Mouse (Mus musculus) limb, embryonic 11.5 days (tissue): ENCODE results near the gene Slc25a30. TPM values are rescaled to one million over a fixed set of nuclear protein-coding genes. Genes with fewer than 3 reads are reported as not detected.
A peak's percentile ranks its signal among the peaks of the same experiment; 100 is the strongest.

ENCODE experiments used
- ATAC-seq: fragments of 200-750 bp; cut with Nextera tagmentation; 2 replicates; pipeline ENCODE4 v1.8.0; 2017; ENCODE audit warnings: low read depth; ENCODE audit not compliant: insufficient number of reproducible peaks, low FRiP score, low TSS enrichment
- DNase-seq: peaks from one replicate; pipeline ENCODE4 v3.0.0-alpha.2; 2015; ENCODE audit warnings: low spot score
- H3K27ac ChIP-seq: fragments of 300-500 bp; sonication (generic); replicated peaks from 2 replicates; pipeline ENCODE4 v1.5.1; 2014; ENCODE audit warnings: low read depth, mild to moderate bottlenecking, low read length
- H3K27me3 ChIP-seq: fragments of 300-500 bp; sonication (generic); 2 replicates; pipeline ENCODE4 v1.6.1; 2014; ENCODE audit warnings: mild to moderate bottlenecking, low read length, mixed read lengths; ENCODE audit not compliant: control insufficient read depth, insufficient read depth
- H3K36me3 ChIP-seq: fragments of 300-500 bp; sonication (generic); 2 replicates; pipeline ENCODE4 v1.6.1; 2014; ENCODE audit warnings: mild to moderate bottlenecking, low read length, moderate library complexity, mixed read lengths; ENCODE audit not compliant: control insufficient read depth, insufficient read depth
- H3K4me1 ChIP-seq: fragments of 300-500 bp; sonication (generic); 2 replicates; pipeline ENCODE4 v1.6.1; 2014; ENCODE audit warnings: low read length, mixed read lengths; ENCODE audit not compliant: control insufficient read depth, insufficient read depth
- H3K4me2 ChIP-seq: fragments of 300-500 bp; sonication (generic); 2 replicates; pipeline ENCODE4 v1.6.1; 2014; ENCODE audit warnings: low read depth, mild to moderate bottlenecking, moderate library complexity; ENCODE audit not compliant: severe bottlenecking
- H3K4me3 ChIP-seq: fragments of 300-500 bp; sonication (generic); 2 replicates; pipeline ENCODE4 v1.5.1; 2014; ENCODE audit warnings: low read depth, low read length
- H3K9ac ChIP-seq: fragments of 300-500 bp; sonication (generic); 2 replicates; pipeline ENCODE4 v1.6.1; 2014; ENCODE audit warnings: mild to moderate bottlenecking, low read length
- H3K9me3 ChIP-seq: fragments of 300-500 bp; sonication (generic); 2 replicates; pipeline ENCODE4 v1.6.1; 2016; ENCODE audit warnings: low read length; ENCODE audit not compliant: control insufficient read depth
- WGBS: fragments of 180-500 bp; shearing (Covaris S2); extraction: QIAGEN DNeasy Blood & Tissue Kit; methylation state at CpG from one replicate; pipeline ENCODE4 v1.1.7; 2014; 5-methylcytosine and 5-hydroxymethylcytosine counted together
- polyA plus RNA-seq: library from polyadenylated mRNA; unstranded; fragments of >200 nt; fragmentation: Nextera tagmentation; extraction: Ambion mirVana; gene quantifications from 2 replicates; pipeline ENCODE4 v1.2.1, GENCODE M21; 2014

Slc25a30 gene
- polyA plus RNA-seq, 1 experiment from 2014 or later, result 6.3 TPM

DNA sequence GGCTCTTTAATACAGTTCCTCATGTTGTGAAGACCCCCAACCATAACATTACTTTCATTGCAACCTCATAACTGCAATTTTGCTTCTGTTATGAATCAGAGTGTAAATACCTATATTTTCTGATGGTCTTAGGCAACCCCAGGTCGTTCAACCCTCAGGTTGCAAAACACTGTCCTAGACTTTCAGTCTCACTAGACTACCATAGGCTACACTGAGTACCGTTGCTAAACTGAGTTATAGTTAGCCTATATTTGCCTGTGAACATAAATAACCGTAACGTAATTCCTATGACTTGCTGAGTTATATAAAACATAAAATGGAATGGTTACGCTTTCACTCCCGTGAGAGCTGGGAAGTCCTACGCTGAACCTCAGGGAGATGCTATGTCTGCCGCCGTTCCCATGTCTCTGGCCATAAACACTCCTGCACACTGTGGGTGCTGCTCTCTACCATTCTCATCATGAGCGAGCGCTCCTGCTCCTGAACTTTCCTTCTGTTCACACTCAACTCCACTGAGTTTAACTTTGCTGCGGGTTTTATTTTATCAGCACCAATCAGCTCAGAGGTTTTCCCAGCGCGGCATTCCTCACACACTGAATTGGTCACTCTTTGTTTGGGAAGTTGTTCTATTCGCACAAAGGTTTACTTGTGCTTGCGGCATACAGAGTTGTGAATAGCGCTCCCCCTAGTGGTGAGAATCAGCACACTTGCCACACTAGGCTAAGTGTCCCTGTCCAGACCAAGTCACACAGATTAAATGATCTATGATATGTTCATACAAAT is 19.2 kb downstream of the Slc25a30 start:
- peak; percentile 87 for DNase-seq
- 60% methylated on average over 17 of the region's 17 CpGs for WGBS
- no peaks in the 10 kb centered on the region for H3K9me3 ChIP-seq
- H3K4me1 ChIP-seq, result no peaks in the 10 kb centered on the region
- no peaks in the 10 kb centered on the region for H3K27me3 ChIP-seq
- peak; percentile 88 for ATAC-seq
- H3K4me3 ChIP-seq, result no peak overlapping the region
- no peak overlapping the region for H3K4me2 ChIP-seq
- peak overlapping the region; percentile 63; the same call in 1 of the 2 replicates for H3K27ac ChIP-seq
- H3K36me3 ChIP-seq, result no peaks in the 10 kb centered on the region; the same call in 1 of the 2 replicates
- H3K9ac ChIP-seq, result peak overlapping the region; percentile 32; the same call in 1 of the 2 replicates

DNA sequence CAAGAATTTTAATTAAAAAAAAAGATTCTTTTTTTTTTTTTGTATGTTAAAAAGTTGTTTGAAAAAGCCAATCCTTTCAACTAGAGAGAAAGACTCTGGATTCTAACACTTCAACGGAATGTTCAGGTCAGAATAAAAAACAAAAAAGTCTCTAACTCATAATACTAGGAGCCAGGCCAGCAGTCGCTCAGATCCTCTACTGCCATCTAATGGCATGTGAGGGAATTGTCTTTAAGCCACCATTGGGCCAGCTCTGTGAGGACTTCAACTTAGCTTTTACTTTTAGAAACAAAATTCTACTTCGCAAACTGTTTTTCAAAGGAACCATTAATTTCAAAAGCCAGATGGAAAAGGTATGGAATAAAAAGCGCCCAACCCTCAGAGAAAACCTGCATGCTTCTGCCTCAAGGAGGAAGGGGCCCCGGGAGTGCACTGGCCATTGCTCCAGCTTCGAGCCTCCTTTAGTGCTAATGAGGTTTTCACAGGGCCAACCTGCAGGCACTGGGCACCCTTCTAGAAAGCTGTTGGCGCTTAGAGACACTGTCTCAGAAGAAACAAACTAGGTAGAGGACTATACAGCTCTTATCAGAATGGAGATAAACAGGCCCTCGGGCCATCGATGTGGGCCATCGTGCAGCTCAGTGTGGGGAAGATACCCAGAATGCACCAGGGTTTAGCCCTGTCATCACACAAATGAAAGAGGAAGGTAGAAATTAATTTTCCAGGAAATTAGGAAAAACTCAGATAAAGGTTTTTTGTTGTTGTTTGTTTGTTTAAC is 25.6 kb downstream of the Slc25a30 start:
- Histone ChIP-seq H3K27ac (no peak overlapping the region), H3K4me2 (no peak overlapping the region), H3K9ac (no peak overlapping the region), H3K9me3 (no peaks in the 10 kb centered on the region), H3K4me1 (no peaks in the 10 kb centered on the region), H3K36me3 (no peaks in the 10 kb centered on the region; the same call in 1 of the 2 replicates), H3K4me3 (no peak overlapping the region), H3K27me3 (no peaks in the 10 kb centered on the region)
- no peak for ATAC-seq
- DNase-seq, result peak; percentile 56
- WGBS, result 67% methylated on average over 10 of the region's 10 CpGs

DNA sequence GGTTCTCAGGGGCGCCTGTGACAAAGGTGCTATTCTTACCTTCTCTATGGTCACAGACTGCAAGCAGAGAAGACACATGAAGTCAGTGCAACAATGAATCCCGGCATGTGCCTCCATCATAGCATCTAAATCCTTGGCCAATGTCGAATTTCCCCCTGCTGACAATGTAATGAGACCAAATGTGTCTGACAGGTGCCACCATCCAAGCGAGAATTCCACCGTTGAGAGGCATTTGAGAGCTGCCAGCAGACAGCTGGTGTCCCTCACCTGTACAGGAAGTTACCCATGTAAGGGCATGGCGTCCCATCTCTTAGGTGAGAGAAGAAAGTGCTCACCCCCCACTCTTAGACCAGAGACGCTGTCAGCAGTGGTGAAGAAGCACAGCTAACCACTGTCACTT is 28.4 kb downstream of the Slc25a30 start:
- no peaks in the 10 kb centered on the region for H3K36me3 ChIP-seq
- no peaks in the 10 kb centered on the region for H3K27me3 ChIP-seq
- 72% methylated on average over 7 of the region's 7 CpGs for WGBS
- no peak overlapping the region for H3K9ac ChIP-seq
- DNase-seq, result no peak
- H3K4me3 ChIP-seq, result no peak overlapping the region
- H3K4me1 ChIP-seq, result no peaks in the 10 kb centered on the region
- no peak for ATAC-seq
- H3K9me3 ChIP-seq, result no peaks in the 10 kb centered on the region
- no peak overlapping the region for H3K27ac ChIP-seq
- H3K4me2 ChIP-seq, result no peak overlapping the region

DNA sequence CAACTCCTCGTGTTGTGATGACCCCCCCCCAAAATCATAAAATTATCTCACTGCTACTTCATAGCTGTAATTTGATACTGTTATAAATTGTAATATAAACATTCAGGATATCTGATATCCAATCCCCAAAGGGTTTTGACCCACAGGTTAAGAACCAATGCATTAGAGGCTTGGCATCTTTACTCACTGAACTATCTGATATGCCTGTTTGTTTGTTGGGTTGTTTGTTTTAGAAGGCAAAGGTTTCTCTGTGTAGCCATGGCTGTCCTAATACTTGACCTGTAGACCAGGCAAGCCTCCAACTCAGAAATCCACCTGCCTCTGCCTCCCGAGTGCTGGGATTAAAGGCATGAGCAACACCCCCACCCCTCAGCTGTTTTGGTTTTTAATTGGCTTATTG is 29.0 kb downstream of the Slc25a30 start:
- no peaks in the 10 kb centered on the region for H3K9me3 ChIP-seq

GRCm38 (mm10) chr14:75756971-75757370 is 29.9 kb downstream of the Slc25a30 start:
- no peak overlapping the region for H3K4me2 ChIP-seq
- WGBS, result 83% methylated on average over 6 of the region's 6 CpGs
- no peaks in the 10 kb centered on the region for H3K9me3 ChIP-seq
- no peaks in the 10 kb centered on the region for H3K36me3 ChIP-seq
- 0 out of 2 replicates have a peak, but pooled peaks cover 3% of the 10 kb centered on the region for H3K4me1 ChIP-seq
- H3K27ac ChIP-seq, result no peak overlapping the region
- ATAC-seq (no peak), DNase-seq (no peak)
- no peak overlapping the region for H3K9ac ChIP-seq
- no peak overlapping the region for H3K4me3 ChIP-seq
- no peaks in the 10 kb centered on the region for H3K27me3 ChIP-seq

More for the DNA sequence above, 29.0 kb downstream of the Slc25a30 start:
- Histone ChIP-seq H3K4me2 (no peak overlapping the region), H3K9ac (no peak overlapping the region), H3K27ac (no peak overlapping the region), H3K4me3 (no peak overlapping the region), H3K27me3 (no peaks in the 10 kb centered on the region), H3K4me1 (no peaks in the 10 kb centered on the region), H3K36me3 (no peaks in the 10 kb centered on the region)
- 72% methylated on average over 2 of the region's 2 CpGs for WGBS
- ATAC-seq, result no peak
- DNase-seq, result no peak

DNA sequence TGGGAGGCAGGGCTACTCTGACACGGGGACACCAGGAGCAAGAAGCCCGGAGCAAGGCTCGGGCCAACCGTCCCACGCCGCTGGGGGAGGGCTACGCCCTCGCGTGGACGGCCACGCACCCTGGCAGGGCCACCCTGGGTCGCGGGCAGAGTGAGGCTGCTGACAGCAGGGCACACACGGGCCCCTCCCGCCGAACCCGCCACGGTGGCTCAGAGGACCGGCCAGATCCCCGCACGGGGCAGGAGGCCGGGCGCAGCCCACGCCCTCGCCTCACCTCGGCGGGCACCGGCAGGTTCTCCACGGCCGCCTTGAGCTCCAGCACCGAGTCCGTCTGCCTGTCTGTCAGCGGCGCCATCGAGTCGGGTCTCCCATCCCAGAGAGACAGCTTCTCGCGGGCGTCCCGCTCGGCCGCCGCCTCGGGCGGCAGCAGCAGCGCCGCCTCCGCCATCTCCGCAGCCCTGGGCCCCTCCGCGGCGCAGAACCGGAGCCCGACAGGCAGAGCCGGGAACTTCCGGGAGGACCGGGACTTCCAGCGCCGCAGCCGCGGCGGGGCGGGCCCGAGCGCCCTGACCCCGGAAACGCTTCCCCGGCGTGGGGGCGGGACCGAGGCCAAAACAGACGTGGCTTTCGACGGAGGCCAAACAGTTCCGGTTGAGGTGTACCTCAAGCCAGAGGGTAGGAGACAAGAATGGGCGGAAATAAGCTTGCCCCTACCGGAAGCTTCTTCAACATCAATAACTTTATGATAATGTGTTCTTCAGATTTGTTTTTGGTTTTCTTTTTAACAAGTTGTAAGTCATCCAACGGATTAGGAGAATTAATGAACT is 32.6 kb downstream of the Slc25a30 start, which contains the start of gene Cog3:
Gene Cog3 (minus strand): TSS at position 527 of the 827 bp plus-strand sequence.
- peak; percentile 95 for ATAC-seq
- H3K9me3 ChIP-seq, result no peaks in the 10 kb centered on the region
- H3K9ac ChIP-seq, result peak within 1 kb of the TSS; percentile 77
- DNase-seq, result peak; percentile 95
- H3K27me3 ChIP-seq, result no peaks in the 10 kb centered on the region
- peak within 1 kb of the TSS; percentile 79 for H3K4me2 ChIP-seq
- peak within 1 kb of the TSS; percentile 75 for H3K4me3 ChIP-seq
- WGBS, result under 1% methylated on average over 78 of the region's 78 CpGs
- H3K4me1 ChIP-seq, result 0 out of 2 replicates have a peak, but pooled peaks cover 3% of the 10 kb centered on the region
- H3K36me3 ChIP-seq, result no peaks in the 10 kb centered on the region
- peak within 1 kb of the TSS; percentile 72 for H3K27ac ChIP-seq

- WGBS, result 50% methylated on average over 8 of the region's 8 CpGs
- H3K4me1 ChIP-seq, result 0 out of 2 replicates have a peak, but pooled peaks cover 3% of the 10 kb centered on the region
Observed at GRCm38 (mm10) chr14:75753206-75753605, 33.6 kb downstream of the Slc25a30 start.

GRCm38 (mm10) chr14:75751040-75751439 is 35.8 kb downstream of the Slc25a30 start:
- no peaks in the 10 kb centered on the region for H3K9me3 ChIP-seq
- H3K27me3 ChIP-seq, result no peaks in the 10 kb centered on the region
- no peaks in the 10 kb centered on the region for H3K36me3 ChIP-seq
- H3K4me1 ChIP-seq, result 0 out of 2 replicates have a peak, but pooled peaks cover 3% of the 10 kb centered on the region
- WGBS, result 89% methylated on average over 4 of the region's 4 CpGs
- H3K4me3 ChIP-seq, result no peak overlapping the region
- no peak overlapping the region for H3K4me2 ChIP-seq
- H3K9ac ChIP-seq, result no peak overlapping the region
- ATAC-seq (no peak), DNase-seq (no peak)
- H3K27ac ChIP-seq, result no peak overlapping the region

More at GRCm38 (mm10) chr14:75753206-75753605, 33.6 kb downstream of the Slc25a30 start:
- H3K9ac ChIP-seq, result no peak overlapping the region
- no peaks in the 10 kb centered on the region for H3K27me3 ChIP-seq
- peak overlapping the region; percentile 79 for H3K4me2 ChIP-seq
- H3K27ac ChIP-seq, result no peak overlapping the region
- DNase-seq (no peak), ATAC-seq (no peak)
- H3K36me3 ChIP-seq, result no peaks in the 10 kb centered on the region
- H3K4me3 ChIP-seq, result peak overlapping the region; percentile 75
- H3K9me3 ChIP-seq, result no peaks in the 10 kb centered on the region
